Mouse (Mus musculus) CD4-positive helper T cell, adult 2 months (primary cell): ENCODE results near the gene Hrh1.
A peak's percentile ranks its signal among the peaks of the same experiment; 100 is the strongest.

Experiments
- DNase-seq: peaks from one replicate; pipeline ENCODE4 v3.0.0-alpha.2; 2012; ENCODE audit warnings: low read depth, missing footprints, low spot score

Gene Hrh1

DNA sequence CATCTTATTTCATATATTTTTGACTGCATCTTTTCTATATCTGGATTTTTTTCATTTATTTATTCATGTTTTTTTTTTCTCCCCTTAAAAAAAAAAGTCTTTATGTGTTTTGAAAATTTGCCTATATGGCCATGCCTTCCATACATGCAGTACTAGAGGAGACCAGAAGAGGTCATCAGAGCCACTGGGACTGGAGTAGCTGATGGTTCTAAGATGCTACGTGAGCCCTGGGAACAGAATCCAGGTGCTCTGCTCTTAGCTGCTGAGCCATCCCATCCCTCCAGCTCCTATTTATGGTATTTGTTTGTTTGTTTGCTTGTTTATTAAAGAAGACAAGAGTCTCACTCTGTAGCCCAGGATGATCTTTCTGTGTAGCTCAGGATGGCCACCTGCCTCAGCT is 8.9 kb downstream of the Hrh1 start:
- no peak for DNase-seq

DNA sequence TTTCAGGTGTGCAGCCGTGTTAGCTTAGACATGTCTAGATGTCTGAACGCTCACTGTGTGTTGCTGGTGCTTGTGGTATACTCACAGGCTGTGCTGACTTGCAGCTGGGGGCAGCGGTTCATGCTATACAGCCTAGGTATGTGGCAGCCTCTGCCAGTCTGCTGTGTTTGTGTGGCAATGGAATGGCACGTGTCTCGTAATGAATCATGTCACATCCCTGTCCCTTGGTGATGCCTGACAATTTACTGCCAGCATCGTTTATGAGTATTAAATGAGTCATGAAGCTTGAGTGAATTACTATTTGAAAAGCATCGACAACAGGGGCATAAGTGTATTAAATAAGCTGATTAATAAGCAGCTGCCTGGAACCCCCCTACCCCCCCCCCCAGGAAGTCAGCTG is 9.3 kb downstream of the Hrh1 start:
- no peak for DNase-seq

DNA sequence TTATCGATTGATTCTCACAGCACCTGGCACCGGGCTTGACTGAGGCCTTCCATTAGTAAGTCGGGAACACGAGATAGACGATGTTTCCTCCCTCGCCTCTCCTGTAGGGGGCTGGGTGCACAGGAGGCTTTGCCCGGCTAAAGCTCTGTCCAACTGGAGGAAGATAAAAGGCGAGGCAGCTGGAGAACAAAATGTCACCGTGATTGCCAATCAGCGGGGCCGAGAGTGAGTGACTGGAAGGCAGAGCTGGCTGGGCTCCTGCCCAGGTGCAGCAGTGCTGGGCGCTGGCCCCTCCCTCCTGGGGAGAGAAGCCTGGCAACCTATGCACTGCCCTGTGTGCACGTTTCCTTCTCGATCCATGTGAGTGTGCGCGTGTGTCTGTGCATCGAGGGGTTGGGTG is 10.5 kb downstream of the Hrh1 start:
- no peak for DNase-seq

DNA sequence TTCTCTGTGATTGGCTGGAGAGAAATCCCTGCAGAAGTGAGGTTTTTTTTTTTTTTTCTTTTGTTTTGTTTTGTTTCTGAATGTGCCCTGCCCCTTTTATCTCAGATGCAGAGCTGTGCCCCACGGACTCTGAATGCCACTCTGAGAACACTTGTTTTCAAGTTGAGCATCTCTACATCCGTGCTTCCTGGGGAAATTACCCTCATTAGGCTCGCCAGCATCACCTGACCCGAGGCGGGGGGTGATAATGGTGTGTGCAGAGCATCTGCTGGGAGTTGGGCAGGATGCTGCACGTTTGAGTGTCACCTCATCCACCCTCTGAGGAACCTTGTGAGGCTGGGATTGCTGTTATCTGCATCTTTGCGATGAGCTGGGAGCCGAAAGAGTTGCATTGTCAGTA is 14.2 kb downstream of the Hrh1 start:
- DNase-seq, result peak; percentile 36

- DNase-seq, result no peak
Measured at GRCm38 (mm10) chr6:114414510-114414909, 16.8 kb downstream of the Hrh1 start.

- no peak for DNase-seq
Measured at GRCm38 (mm10) chr6:114418037-114418436, 20.3 kb downstream of the Hrh1 start.

DNA sequence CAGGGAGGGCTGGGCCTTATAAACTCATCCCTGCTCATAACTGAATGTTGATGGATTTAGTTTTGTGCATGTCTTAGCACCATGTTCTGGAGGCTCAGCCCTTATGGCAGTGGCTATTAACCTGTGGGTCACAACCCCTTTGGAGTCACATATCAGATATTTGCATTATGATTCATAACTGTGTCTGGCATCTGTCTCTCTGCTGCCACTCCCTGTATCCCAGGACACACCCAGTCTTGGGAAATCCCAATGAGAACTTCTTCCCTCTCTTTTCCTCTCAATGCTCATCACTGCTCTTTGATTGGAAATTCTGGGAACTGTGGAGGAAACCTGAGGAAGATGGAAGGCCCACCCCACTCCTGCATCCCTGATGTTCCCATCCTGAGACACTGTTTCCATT is 23.3 kb downstream of the Hrh1 start:
- no peak for DNase-seq

GRCm38 (mm10) chr6:114423051-114423676 is 25.4 kb downstream of the Hrh1 start:
- DNase-seq, result no peak

DNA sequence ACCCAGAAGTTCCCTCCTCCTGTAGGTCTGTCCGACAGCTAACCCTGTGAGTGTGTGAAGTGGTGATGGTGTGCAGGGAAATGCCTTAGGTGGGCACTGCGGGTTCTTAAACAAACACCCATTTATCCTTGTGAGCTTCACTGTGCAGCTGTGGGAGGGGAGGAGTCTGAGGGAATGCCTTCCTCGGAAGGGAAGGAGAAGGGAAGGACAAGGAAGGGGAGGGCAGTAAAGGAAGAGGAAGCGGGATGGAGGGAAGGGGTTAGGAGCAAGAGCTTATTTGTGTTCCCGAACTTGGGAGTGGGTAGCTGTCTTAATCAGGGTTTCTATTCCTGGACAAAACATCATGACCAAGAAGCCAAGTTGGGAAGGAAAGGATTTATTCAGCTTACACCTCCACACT is 27.6 kb downstream of the Hrh1 start:
- DNase-seq, result no peak

- DNase-seq, result no peak
Measured at GRCm38 (mm10) chr6:114427641-114428040, 29.9 kb downstream of the Hrh1 start.

DNA sequence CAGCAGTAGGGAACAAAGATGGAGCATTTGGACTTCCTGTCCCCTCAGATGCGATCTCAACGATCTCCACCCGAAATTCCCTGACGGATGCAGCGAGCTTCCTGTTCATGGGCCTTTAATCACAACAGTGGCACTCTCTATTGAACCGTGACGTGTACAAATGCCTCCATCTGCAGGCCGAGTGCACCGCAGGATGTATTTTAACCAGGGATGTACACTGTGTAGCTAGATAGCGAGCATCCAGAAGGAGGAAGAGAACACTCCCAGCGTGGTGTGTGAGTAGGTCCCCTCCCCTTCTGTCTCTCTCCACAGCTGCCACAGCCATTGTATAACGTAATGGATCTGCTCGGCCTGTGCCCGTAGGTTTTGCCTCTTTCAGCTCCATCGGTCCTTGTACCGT is 31.1 kb downstream of the Hrh1 start:
- no peak for DNase-seq

- no peak for DNase-seq
Measured at GRCm38 (mm10) chr6:114432591-114432990, 34.9 kb downstream of the Hrh1 start.

- DNase-seq, result no peak
Measured at GRCm38 (mm10) chr6:114434524-114434923, 36.8 kb downstream of the Hrh1 start.

GRCm38 (mm10) chr6:114440302-114440701 is 42.6 kb downstream of the Hrh1 start:
- no peak for DNase-seq

- DNase-seq, result no peak
Measured at GRCm38 (mm10) chr6:114440788-114441453, 43.2 kb downstream of the Hrh1 start.

DNA sequence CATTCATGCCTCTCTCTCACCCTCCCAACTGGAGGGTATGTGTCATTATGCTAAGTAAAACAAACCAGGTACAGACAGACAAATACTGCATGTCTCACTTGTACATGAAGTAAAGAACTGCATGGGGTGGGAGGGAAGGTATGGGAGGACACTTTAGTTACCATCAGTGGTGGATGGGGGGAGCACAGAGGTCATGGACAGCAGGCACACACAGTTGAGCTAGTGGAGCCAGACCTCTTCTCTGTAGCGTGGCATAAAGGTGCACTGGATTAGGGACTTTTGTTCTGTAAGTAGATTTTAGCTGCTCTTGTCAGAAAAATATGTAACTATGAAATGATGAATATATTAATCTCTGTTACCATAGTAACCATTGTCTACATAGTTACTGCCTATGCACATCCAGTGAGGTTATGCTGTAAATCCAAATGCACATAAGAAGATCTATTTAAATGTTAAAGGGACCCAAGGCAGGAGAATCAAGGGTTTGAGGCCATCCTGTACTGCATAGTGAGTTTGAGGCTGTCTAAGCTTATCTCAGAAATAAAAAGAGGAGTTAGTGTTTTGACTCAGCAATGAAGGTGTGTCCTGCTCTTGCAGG is 46.6 kb downstream of the Hrh1 start:
- DNase-seq, result no peak

DNA sequence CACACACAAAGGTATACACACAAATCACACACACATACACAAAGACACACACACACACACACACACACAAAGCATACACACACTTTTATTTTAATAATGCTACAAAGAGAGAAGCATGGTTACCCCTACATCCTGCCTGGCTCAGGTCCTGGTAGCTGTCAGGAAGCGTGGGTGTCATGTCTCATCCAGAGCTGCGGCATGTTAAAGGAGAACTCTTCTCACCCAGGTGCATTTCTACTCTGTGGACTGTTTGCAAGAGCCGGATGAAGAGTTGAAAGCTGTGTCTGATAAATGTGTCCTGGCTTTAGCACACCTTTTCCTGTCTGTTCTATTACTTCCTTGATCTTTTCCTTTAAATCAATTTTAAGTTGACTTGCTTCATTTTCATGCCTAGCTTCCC is 47.2 kb downstream of the Hrh1 start:
- DNase-seq, result peak; percentile 30

- no peak for DNase-seq
Measured at GRCm38 (mm10) chr6:114448888-114449287, 51.2 kb downstream of the Hrh1 start.

- DNase-seq, result no peak
Measured at GRCm38 (mm10) chr6:114455267-114455666, 57.5 kb downstream of the Hrh1 start.

DNA sequence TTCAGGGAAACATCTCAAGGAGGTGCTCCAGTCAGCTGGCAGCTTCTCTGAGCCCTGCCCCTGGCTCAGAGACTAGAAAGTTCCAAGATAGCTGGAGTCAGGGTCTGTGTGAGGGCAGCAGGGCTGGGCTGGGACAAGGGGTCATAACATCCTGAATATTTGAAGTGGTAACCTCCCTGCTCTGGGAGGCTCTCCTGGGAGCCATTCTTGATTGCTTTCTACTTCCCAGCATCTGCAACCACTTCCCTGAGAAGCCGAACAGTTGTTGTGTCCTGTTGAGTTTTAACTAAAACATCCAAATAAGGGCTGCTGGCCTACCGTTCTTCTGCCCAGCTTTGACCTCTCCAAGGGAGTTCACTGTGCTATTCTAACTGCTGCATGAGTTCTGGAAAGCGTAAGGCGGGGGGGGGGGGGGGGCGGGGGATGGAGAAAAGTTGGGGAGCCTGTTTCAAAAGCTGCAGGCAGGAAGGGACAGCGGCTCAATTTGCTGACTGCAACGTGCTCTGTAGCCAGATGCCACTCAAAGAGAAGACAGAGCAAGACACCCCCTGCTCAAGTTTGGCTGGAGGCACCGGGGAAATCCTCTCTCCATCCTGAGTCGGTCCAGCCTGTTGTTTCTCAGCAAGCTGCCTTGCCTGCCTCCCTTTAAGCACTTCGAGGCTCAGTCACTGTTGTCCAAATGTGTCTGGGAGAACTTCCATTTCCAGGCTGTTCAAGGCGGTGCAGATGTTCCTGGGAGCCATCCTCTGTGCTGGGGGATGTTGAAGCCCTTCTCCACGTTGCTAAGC is 58.7 kb downstream of the Hrh1 start:
- no peak for DNase-seq

GRCm38 (mm10) chr6:114457299-114457698 is 59.6 kb downstream of the Hrh1 start:
- DNase-seq, result no peak

- DNase-seq, result no peak
Measured at GRCm38 (mm10) chr6:114458191-114458590, 60.5 kb downstream of the Hrh1 start.
